Mouse (Mus musculus) telencephalon, adult 2 months (tissue): Measurements from ENCODE around the gene Taf6.
A peak's percentile ranks its signal among the peaks of the same experiment; 100 is the strongest.
"Not testable (repeated sequence)": the region's sequence is repeated elsewhere in the genome, so short reads cannot be mapped to it uniquely, and the experiment has no call there.

Source experiments
- DNase-seq: peaks from one replicate; pipeline ENCODE4 v3.0.0-alpha.2; 2011; ENCODE audit warnings: low read depth, low spot score

Gene Taf6

GRCm38 (mm10) chr5:138186950-138187638 lies at the start of gene Taf6, which contains the start of gene Cnpy4:
Taf6 (minus strand) TSS chr5:138187451.
Cnpy4 (plus strand) TSS chr5:138187485.
- DNase-seq: peak; percentile 86

DNA sequence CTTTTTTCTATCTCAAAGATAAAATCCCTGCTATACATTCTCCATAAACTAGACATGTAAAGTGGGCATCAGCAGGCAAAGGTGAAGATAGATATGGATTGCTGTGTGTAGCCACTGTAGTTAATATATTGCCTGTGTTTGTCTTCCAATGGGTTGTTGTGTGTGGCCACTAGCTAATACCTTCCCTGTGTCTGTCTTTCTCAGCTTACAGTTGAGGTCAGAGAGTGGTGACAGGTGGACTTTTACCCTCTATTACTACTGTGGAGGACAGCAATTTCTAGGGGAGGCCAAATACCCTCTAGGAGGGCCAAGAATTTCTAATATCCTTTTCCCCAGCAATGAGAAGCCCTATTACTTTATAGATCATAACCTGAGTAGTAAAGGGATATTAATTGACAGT lies 47.0 kb upstream of the Taf6 start:
- DNase-seq: no peak

DNA sequence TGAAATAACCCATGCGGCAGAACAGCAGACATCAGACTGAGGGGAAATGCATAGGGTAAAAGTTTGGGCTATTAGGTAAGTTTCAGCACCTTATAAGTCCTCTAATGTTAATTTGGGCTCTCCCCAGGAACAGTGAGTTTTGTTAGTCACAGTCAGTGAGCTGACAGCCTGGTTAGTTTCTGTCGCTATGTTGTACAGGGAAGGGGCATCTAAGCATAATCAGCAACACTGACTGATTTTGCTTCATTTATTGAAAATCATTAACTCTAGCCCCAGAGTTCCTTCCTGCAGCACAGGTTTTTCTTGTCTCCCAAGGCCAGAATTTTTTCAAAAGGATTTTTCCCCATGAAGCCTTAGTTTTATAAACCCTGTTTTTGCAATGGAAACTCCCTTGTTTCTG lies 46.5 kb upstream of the Taf6 start:
- DNase-seq: no peak

DNA sequence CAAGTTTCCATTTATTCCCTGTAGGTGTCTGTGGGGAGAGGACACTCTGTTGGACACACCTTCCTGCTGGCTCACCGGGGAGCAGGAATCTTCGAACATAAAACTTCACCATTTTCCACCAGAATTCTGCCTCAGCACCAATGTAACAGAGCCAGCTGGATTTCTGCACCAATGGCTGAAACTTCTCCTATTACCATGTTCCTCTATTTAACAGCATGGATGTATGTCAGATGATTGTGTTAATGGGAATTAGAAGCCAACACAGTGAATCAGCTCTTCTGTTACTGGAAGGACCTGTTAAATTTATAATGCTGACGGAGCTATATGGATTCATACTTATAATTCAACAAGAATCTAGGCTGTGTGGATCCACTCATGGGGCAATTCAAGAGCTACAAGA lies 42.3 kb upstream of the Taf6 start:
- DNase-seq: no peak

GRCm38 (mm10) chr5:138228026-138228425 lies 40.8 kb upstream of the Taf6 start:
- no peak for DNase-seq

GRCm38 (mm10) chr5:138227367-138227766 lies 40.1 kb upstream of the Taf6 start:
- no peak for DNase-seq

GRCm38 (mm10) chr5:138226491-138226890 lies 39.2 kb upstream of the Taf6 start:
- DNase-seq: no peak

DNA sequence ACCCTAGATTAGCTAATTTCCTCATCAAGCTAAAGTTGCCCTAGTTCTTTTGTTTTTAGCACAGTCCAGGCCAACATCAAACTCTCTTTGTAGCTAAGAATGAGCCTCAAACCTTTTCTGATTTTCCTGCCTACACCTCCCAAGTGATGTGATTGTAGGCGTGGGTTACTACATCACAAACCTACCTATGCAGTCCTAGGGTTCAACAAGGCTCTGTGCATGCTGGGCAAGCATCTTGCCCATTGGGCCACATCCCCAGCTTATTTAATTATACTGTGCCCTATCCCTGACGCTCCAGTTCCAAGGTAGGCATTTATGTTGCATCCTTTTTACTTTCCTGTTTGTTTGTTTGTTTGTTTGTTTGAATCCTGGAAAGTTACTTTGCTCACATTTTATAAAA lies 38.4 kb upstream of the Taf6 start, which contains the start of gene Nxpe5:
Gene Nxpe5, plus strand, starts transcription at position 199 of the 400 bp plus-strand sequence.
- DNase-seq: no peak

DNA sequence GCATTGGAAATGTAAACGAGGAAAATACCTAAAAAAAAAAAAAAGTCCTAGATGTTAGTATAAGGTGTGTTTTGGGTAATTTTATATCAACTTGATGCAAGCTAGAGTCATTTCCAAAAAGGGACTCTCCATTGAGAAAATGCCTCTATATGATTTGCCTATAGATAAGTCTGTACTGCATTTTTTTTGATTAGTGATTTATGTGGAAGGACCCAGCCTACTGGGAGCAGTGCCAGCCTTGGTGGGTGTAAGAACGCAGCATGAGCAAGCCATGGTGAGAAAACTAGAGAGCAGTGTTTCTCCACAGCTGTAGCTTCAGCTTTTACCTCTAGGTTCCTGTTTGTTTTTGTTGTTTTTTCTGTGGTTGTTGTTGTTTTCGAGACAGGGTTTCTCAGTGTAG lies 36.0 kb upstream of the Taf6 start:
- DNase-seq: no peak

DNA sequence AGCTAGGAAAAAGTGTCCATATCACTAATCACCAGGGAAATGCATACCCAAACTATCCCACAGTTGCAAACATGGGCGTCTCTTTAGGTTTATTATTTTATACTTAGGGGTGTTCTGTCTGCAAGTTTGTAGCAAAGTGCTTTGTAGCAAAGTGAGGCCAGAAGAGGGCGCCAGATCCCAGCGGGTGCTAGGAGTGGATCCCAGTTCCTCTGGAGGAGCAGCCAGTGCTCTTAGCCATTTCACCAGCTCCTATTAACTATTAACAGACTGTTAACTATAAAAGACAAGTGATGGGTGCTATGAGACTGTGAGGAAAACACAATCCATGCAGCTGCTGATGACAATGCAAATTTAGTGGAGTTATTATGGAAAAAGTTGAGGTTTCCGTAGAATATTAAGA lies 34.9 kb upstream of the Taf6 start:
- peak; percentile 27 for DNase-seq

DNA sequence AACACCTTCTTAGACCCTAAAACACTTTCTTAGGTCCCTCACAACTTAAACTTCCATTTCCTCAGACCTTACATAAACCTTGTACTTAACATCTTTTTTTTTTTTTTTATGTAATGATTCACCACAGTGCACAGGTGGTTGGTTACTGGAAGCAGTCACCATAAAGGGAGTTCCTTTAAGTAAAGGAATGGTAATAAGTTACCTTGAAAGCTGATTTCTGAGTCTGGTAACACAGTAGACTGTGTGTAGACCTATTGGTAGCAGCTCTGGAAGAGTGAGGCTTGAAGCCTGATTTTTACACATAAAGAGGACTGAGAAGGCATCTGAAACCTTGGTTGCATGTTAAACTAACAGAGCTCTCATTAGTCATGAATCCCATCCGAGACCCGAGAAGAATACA lies 32.6 kb upstream of the Taf6 start:
- no peak for DNase-seq

GRCm38 (mm10) chr5:138216632-138217031 lies 29.4 kb upstream of the Taf6 start:
- DNase-seq: not testable (repeated sequence)

GRCm38 (mm10) chr5:138207873-138208272 lies 20.6 kb upstream of the Taf6 start:
- no peak for DNase-seq

DNA sequence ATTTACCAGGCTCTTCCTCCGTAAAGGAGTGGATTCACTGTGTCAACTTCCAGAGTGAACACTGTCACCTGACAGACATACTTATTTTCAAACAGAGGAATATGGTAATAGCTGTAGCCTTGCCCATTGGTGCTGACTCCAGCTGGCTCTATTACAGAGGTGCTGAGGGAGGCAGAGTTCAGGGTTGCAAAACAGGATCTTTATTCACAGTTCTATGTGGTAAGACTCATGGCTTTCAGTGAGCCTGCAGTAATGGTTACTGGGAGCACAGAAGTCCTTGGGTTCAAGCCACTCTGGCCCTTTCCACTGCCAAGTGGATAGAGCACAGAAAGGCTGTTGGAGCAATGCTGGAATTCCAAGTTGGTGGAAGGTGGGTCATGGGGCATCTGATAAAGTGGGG lies 20.0 kb upstream of the Taf6 start:
- no peak for DNase-seq

DNA sequence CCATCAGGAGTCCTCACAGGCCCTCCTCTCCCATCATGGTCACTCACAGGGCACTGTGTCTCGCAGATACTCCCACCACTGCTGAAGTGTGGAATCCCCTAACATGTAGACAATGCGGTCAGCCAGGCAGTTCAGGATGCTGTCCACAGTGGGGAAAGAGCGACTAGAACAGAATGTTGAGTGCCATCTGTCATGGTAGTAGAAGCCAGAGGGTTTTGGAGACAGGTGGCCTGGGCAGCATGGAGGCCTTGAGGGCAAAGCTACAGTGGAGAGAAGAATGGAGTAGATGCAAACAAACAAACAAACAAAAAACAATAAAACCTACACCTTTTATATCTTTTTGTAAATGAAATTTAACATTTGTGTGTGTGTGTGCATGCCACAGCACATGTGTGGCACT lies 14.8 kb upstream of the Taf6 start:
- DNase-seq: no peak

- no peak for DNase-seq
Observed at GRCm38 (mm10) chr5:138199576-138199975, 12.3 kb upstream of the Taf6 start.

GRCm38 (mm10) chr5:138195463-138195862 lies 8.2 kb upstream of the Taf6 start:
- DNase-seq: no peak

GRCm38 (mm10) chr5:138194755-138195345 lies 7.6 kb upstream of the Taf6 start:
- DNase-seq: no peak

- DNase-seq: peak; percentile 92
Observed at GRCm38 (mm10) chr5:138193771-138194727, 6.8 kb upstream of the Taf6 start, which contains the start of gene Mblac1. Mblac1 (plus strand) TSS chr5:138194314.

DNA sequence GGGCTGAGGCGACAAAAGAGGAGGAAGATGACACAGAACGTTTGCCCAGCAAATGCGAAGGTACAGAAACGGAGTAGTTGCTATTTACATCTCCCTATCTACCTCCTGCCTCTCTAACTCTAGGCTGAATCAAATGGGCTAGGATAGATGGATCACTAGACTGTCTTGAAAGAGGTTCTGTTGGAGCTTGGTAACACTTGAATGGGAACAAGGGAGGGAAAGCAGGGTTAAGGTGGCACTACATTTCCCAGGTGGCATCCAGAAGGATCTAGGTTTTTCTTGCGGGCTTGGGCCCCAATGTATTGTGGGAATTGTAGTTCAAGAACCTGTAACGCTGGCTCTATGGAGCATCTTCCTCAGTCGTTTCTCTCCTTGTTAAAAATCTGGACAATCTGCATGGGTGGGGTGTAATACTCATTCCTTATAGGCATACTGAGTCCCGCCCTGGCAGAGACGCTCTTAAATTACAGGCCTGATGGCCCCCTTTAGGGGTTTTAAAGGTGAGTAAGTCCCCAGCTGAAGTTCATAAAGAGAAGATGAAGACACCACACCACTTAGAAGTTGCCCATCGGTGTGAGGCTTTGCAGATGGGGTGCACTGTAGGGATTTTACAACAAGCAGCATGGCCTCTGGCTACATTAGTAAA lies 533 bp upstream of the Taf6 start:
- peak; percentile 94 for DNase-seq

- DNase-seq: no peak
Observed at GRCm38 (mm10) chr5:138173217-138173616, 14.0 kb downstream of the Taf6 start.
